Mouse (Mus musculus) thymus, adult 2 months (tissue): ENCODE results near the gene Zfp146.

Experiments
- CTCF ChIP-seq: fragments of 200-500 bp; IDR thresholded peaks from 2 replicates; pipeline ENCODE4 v1.5.1; 2012; ENCODE audit warnings: mild to moderate bottlenecking, control low read depth, low read length, moderate library complexity, borderline replicate concordance; ENCODE audit not compliant: control insufficient read depth, poor library complexity, insufficient read depth; ENCODE audit errors: extremely low read depth
- POLR2A ChIP-seq: fragments of 200-500 bp; IDR thresholded peaks from 2 replicates; pipeline ENCODE4 v1.6.1; 2012; ENCODE audit warnings: mild to moderate bottlenecking, low read length, control low read depth, moderate library complexity; ENCODE audit not compliant: control insufficient read depth, poor library complexity, insufficient read depth; ENCODE audit errors: extremely low read depth

DNA sequence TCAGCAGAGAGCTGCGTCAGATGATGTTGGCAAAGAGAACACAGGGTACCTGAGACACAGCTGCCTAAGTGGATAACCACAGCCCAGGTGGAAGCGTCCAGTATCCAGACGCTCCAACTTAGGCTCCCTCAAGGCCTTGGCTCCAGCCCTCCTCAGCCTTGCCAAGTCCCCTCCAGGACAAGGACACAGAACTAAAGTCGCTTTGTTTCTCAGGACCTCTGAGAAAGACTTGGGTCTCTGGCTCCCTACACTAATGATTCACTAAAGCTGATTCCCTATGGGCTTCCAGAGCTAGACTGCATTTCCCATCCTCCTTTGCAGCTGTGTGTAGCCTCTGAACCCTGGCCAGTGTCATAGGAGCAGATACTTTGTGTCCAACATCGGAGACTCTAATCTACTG lies 30.6 kb upstream of the Zfp146 start:
- no peak for TF ChIP-seq CTCF
- no peak for TF ChIP-seq POLR2A
